Mouse (Mus musculus): ENCODE results near the gene Ubash3a.

Ubash3a gene

DNA sequence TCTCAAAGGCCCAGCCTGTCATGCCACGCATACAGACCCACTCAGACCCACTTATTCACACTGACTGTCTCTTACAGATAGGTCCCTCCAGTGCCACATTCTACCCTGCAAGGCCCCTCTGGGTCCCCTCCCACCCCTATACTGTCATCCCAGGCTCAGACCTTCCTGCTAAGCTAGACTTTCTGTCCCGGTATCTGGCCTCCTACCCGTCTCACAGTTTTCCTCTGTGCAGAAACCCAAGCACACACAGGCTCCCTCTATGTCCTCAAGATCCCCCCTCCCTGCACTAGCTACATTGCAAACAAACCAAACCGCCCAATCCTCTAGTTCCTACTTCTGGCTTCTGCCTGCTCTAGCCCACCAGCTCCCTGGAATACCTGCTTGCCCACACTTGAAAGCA, 70.3 kb downstream of the Ubash3a start:
- DNase-seq (ENCODE audit: extremely low read depth, low read depth, low spot score): no peak

DNA sequence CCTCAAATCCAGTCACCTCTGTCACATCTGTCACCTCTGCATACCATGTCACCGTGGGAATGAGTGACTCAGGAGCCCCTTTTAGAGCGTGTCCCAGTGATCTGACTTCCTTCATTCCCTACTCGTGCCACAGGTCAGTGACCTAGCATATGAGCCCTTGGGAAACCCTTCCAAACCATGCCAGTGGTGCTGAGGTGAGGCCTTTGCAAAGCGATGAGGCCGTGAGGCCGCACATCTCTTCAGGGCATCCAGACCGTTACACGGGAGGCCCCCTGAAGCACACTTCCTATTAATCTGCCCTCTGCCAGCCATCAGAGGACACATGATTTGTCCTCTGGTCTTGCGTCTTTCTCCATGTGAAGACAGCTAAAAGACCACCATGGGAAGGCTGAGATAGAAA, 71.9 kb downstream of the Ubash3a start:
- DNase-seq (ENCODE audit: extremely low read depth, low read depth, low spot score): no peak

DNA sequence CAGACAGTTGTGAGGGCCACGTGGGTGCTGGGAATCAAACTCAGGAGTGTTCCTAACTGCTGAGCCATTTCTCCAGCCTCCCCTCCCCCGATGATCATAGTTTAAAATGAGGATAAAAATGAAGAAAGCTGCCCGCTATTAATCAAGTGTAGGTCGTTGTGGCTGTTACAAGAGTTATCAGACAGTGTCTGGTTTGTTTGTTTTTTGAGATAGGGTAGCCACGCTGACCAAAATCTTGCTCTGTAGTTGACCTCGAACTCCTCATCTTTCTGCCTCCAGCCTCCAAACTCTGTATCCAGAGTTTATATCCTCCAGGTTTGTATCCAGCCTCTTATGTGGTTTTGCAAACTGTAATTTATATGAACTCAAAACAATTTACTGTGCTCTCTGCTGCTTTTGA, 72.6 kb downstream of the Ubash3a start:
- no peak for DNase-seq (ENCODE audit: extremely low read depth, low read depth, low spot score)

DNA sequence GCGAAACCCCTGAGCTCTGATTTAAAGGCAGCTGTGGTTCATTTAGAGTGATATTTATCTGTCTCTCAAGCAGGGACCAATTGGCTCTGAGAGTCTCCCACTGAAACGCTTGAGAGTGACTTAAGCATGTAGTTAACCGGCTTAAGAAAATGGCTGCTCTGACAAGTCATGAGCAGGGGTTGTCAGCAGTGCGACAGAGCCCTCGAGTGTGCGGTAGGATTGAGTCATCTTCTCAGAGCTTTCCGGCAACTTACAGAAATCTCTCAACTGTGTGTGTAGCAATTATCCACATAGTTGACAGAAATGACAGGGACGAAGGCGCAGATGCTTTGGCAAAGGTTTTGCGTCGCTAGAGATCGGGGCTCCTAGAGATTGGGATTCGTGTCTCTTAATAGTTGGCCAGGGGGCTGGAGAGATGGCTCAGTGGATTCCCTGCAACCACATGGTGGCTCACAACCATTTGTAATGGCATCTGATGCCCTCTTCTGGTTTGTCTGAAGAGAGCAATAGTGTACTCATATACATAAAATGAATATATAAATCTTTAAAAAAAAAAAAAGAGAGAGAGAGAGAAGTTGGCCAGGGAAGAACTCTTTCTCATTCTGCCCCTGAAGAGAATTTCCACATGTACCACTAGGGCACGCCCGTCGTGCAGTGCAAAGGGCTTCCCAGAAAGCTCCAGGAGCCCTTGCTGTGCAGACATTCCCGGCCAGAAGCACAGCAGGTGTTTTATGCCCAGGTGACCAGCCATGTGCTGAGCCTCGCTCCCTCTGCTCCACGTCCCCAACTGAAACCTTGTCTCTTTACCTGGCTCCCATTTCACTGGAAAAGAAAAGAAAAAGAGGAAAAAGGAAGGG, 74.4 kb downstream of the Ubash3a start:
- no peak for DNase-seq (ENCODE audit: extremely low read depth, low read depth, low spot score)

DNA sequence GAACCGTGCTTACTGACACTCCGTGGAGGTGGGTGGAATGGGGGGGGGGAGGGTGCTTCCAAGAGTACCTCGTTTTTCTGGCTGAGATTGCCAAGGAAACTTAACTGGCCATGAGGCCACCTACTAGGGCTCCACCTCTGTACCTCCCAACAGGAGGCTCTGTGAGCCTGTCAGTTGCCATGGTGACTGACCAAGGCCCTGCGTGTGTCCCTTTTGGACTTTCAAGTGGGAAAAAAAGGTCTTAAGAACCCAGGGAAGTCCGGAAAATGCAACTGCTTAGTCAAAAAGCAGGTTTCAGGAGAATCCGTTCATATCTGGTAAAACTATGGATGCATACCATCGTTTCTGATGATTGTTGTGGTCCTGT, 75.0 kb downstream of the Ubash3a start:
- no peak for DNase-seq (ENCODE audit: extremely low read depth, low read depth, low spot score)

DNA sequence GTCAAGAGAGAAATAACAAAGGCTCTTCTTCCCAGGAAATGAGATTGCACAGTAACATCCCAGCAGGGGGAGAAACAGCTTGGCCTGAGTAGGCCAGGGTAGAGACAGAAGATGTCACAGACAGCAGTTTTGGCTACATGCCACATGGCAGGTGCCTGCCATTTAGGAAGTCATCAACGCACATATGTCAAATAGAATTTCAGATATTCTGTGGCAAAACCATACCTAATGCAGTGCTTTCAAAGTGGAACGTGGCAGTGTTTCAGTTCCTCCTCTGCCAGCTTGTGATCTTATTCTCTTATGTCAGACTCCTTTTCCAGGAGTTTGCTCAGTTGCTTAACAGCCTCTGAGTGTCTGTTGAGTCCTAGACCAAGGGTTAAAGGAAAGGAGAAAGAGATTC, 78.2 kb downstream of the Ubash3a start:
- no peak for DNase-seq (ENCODE audit: extremely low read depth, low read depth, low spot score)

DNA sequence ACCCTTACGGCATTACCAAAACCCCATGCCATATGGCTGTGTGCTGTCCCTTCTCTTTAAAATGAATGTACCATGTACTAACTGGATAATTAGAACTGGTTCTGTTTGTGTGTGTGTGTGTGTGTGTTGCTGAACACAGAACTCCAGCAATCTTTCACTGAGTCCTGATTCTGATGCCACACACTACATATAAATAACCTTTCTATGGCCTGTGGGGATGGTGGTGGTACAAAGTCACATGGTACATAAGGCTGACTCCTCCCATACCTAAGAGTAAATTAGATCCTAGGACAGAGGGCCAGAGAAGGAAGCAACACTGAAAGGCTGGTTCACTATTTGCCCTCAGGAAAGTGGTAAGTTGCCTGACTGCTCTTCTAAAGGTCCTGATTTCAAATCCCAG, 78.8 kb downstream of the Ubash3a start, which contains the start of gene Slc37a1:
Gene Slc37a1 (plus strand): TSS at position 301 of the 400 bp plus-strand sequence.
- DNase-seq (ENCODE audit: extremely low read depth, low read depth, low spot score): no peak

DNA sequence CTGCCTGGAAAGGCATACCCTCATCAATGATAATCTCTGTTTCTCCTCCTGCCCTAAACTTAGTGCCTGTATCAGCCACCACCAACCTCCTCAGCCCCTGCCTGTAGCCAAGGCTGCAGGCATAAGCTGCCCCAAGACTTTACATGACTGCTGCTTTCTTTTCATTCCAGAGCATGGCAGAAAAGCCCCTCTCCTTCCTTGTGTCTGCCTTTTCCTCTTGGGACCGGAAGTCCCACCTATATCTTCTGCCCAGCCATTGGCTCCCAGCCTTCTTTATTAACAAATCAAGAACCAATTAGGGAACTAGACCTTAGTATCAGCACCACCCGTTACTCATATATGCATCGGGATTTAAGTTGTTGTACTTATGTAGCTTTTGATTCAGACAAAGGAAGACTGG, 79.5 kb downstream of the Ubash3a start:
- no peak for DNase-seq (ENCODE audit: extremely low read depth, low read depth, low spot score)

DNA sequence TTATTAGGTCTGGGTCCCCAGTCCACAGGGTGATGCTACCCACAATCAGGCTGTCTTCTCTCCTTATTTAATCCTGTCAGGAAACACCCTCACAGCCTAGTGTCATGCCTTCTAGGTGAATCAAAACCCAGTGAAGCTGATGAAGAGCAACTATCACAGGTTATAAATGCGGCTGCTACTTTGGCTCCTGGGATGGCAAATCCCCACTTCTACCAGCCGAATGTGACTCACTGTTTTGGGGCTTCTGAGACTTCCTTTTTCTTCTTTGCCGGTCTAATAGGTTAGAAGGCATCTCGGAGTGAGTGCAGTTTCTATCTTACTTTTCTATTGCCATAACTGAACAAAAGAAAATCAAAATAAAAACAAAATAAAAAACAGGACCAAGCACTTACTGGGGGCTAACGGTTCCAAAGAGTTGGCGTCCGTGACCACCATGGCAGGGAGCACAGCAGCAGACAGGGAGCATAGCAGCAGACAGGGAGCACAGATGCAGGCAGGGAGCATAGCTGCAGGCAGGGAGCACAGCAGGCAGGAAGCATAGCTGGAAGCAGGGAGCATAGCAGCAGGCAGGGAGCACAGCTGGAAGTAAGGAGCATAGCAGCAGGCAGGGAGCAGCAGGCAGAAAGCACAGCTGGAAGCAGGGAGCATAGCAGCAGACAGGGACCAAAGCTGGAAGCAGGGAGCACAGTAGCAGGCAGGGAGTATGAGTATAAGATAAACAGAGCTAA, 81.5 kb downstream of the Ubash3a start:
- DNase-seq (ENCODE audit: extremely low read depth, low read depth, low spot score): no peak

DNA sequence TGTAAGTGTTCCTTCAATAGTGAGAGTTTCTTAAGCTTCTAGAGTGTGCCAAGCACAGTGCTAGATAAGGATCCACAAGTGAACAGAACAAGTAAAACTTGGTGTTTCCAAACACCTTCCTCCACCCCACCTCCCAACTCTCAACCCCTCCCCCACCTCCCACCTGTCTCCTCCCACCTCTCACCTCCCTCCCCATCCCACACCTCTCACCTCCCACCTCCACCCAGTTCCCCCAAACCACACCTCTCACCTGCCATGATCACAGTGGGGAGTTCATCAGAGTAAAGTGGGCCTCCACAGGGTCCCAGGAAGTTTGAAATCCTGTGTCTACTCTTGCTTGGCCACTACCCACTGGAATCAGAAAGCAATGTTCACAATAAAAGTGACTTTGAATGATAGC, 82.6 kb downstream of the Ubash3a start:
- DNase-seq (ENCODE audit: extremely low read depth, low read depth, low spot score): no peak

DNA sequence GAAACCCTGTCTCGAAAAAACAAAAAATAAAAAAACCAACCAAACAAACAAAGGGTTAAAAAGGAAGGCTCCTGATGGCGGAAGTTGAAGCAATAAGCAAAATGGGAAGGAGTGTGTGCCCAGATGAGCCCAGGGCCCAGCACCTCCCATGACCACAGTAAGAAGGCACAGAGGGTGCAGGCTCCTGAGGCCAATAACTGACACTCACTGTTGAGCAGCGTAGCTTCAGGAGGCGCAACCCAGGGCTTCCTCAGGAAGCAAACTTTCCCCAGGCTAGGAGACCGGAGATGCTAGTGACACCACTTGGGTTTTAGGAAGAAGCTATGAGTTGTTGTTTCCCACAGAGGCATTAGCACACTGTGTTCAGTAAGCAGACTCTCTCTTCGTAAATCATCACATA, 83.2 kb downstream of the Ubash3a start:
- no peak for DNase-seq (ENCODE audit: extremely low read depth, low read depth, low spot score)

DNA sequence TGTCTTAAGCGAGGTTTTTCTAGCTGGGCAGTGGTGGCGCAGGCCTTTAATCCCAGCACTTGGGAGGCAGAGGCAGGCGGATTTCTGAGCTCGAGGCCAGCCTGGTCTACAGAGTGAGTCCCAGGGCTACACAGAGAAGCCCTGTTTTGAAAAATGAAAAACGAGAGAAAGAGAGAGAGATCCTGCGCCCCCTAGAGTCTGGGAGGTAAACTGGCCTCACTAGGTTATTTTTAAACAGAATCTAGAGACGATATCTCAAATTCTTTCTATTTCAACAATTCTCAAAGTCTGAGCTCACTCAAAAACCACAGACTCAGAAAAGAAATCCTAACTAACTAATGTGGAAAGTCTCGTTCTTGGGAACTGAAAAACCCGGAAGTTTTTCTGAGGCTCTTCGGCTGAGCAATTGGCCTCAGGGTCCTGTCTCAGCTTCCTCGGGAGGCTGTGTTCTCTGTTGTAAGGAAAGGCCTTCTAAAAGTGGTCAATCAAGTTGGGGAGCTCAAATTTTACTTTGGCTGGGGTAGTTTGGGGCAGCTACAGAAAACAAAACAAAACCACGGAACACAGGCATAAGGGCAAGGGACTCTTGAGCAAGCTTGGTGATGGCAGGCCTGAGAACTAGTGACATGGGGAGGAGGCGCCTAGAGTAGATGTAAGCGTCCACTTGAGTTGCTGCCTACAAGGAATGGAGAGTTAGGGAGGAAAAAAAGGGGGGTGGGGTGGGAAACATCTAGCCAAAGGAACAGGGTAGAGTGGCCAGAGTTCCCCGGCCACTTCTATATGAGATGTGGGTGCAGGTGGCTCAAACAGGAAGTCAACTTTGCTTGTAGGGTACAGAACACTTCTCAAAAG, 86.9 kb downstream of the Ubash3a start:
- no peak for DNase-seq (ENCODE audit: extremely low read depth, low read depth, low spot score)

DNA sequence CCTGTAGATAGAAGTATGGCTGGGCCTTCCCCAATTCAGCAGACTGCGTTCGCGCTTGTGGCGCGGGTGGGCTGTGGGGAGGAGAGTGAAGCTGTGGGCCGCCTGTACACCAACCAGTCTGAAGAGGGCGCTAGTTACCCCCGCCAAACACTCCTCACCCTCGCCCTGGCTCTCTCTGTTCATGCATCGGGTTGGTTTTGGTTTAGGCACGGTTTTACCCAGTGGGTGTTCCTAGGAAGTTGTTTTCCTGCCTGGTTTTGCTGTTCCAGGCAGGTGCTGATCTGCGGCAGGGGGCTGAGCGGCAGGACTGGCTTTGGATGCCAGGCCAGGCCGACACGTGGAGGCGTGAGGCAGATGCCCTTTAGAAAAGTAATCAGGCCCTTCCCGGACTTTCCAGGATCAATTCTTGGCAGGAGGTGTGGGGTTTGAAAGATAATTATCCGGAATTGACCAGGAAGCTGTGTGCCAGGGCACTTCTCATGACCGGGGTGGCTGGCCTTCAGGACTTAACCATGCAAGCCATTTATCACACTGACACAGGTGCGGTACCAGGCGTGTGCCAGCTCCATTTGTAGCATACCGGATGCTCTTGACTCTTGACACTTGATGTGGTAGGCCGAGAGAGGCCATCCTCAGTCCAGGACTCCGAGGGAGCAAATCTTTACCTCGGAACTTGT, 87.7 kb downstream of the Ubash3a start:
- DNase-seq (ENCODE audit: extremely low read depth, low read depth, low spot score): no peak

DNA sequence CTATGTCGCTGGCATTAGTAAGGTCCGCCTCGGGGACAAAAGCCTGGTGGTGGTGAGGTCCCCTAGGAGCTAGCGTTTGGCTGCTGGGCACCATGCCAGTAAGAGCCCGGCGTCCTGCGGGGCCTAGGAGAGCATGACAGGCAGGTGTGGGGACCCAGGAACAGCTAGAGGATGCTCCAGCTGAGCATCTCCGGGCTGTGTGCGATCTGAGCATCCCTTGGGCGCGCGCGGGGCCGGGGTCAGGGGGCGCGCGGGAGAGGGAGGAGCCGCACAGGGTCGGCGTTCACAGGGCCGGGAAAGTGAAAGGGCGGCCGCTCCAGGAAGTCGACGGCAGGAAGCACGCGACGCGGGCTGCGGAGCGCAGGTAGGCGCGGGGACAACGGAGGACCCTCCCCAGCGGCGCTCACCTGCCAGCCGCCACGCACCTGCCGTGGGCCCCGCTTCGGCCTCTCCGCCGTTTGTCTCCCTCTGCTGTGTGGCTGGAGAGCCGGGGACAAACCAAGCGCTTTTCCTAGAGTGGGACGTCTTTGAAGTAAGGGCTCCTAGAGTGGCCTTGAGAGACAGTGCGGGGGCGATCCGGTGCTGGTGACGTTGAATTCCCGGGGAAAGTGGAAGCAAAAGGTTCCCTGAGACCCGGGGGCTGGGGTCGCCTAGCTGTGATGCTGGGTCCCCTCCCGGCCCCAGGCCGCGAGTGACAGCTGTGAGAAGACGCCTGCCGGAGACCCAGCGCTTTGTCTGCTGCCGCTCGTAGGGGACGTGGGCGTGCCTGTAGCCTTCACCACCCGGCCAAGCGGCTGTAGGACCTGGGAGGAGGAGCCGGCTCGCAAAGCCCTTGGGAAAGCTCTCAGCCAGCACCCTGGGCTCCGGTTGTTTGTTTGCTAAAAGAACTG, 88.5 kb downstream of the Ubash3a start:
- DNase-seq (ENCODE audit: extremely low read depth, low read depth, low spot score): no peak
